In genomic region chr4:82372217-82372616, GRCm38 (mm10) we compare ENCODE assay signal across 21 mouse cellular contexts.
A peak's percentile ranks its signal among the peaks of the same experiment; 100 is the strongest.
DNase-seq lines count a peak whose midpoint lies in the region; ATAC-seq and TF ChIP-seq lines count a peak whose summit lies in the region.
"Had no signal": no experiment of that assay in that cellular context is flagged by ENCODE, and none has a peak within 500 bp of the region (broad histone marks: within the 10 kb centered on the region; RNA-seq: fewer than 3 reads in every experiment).

No protein-coding gene starts in this region.

- no peaks in the 10 kb centered on the region for H3K9me3 ChIP-seq in heart, embryonic 13.5 days
- H3K9me3 ChIP-seq in intestine, embryonic 14.5 days (ENCODE audit: control insufficient read depth, low read length): no peaks in the 10 kb centered on the region
- no peaks in the 10 kb centered on the region for H3K9me3 ChIP-seq in intestine, postnatal 0 days (ENCODE audit: control insufficient read depth)
- no peaks in the 10 kb centered on the region for H3K9me3 ChIP-seq in intestine, embryonic 16.5 days (ENCODE audit: control insufficient read depth, low read length)
- H3K9me3 ChIP-seq: embryonic facial prominence, embryonic 10.5 days; forebrain, embryonic 13.5 days; hindbrain, embryonic 10.5 days had no signal

- no peak overlapping the region for H3K4me3 ChIP-seq in heart, embryonic 13.5 days
- H3K4me3 ChIP-seq in intestine, embryonic 14.5 days (ENCODE audit: low read depth, low read length): no peak overlapping the region
- no peak overlapping the region for H3K4me3 ChIP-seq in intestine, postnatal 0 days (ENCODE audit: low read depth, low read length)
- no peak overlapping the region for H3K4me3 ChIP-seq in intestine, embryonic 16.5 days (ENCODE audit: low read length)
- H3K4me3 ChIP-seq: embryonic facial prominence, embryonic 10.5 days; forebrain, embryonic 13.5 days; gastrocnemius, adult 2 months; hindbrain, embryonic 10.5 days had no signal

- 57% methylated on average over 4 of the region's 4 CpGs for WGBS in heart, embryonic 13.5 days
- WGBS in intestine, embryonic 14.5 days: 79% methylated on average over 4 of the region's 4 CpGs
- 80% methylated on average over 4 of the region's 4 CpGs for WGBS in intestine, postnatal 0 days
- WGBS in intestine, embryonic 16.5 days: 83% methylated on average over 4 of the region's 4 CpGs

- no peak overlapping the region for H3K9ac ChIP-seq in heart, embryonic 13.5 days
- no peak overlapping the region for H3K9ac ChIP-seq in intestine, embryonic 14.5 days (ENCODE audit: low read length)
- H3K9ac ChIP-seq in intestine, postnatal 0 days (ENCODE audit: low read depth, low read length): no peak overlapping the region
- no peak overlapping the region for H3K9ac ChIP-seq in intestine, embryonic 16.5 days (ENCODE audit: low read depth, low read length)
- H3K9ac ChIP-seq: forebrain, embryonic 13.5 days; forebrain, postnatal 0 days; hindbrain, embryonic 14.5 days had no signal

- no peak for ATAC-seq in heart, embryonic 13.5 days (ENCODE audit: extremely low read depth, insufficient number of reproducible peaks, low FRiP score, low TSS enrichment)
- no peak; the same call in 1 of the 2 replicates for ATAC-seq in intestine, embryonic 14.5 days (replicated peaks; ENCODE audit: low FRiP score, low TSS enrichment, low read depth)
- no peak for ATAC-seq in intestine, postnatal 0 days
- peak; percentile 52; the same call in 1 of the 2 replicates for ATAC-seq in intestine, embryonic 16.5 days
- no peak for ATAC-seq in frontal cortex, adult (ENCODE audit: low TSS enrichment)
- ATAC-seq: forebrain, embryonic 13.5 days; forebrain, postnatal 0 days had no signal

- no peaks in the 10 kb centered on the region for H3K27me3 ChIP-seq in heart, embryonic 13.5 days (replicated peaks)
- no peaks in the 10 kb centered on the region for H3K27me3 ChIP-seq in intestine, embryonic 14.5 days (replicated peaks; ENCODE audit: control insufficient read depth, insufficient read depth, low read length)
- H3K27me3 ChIP-seq in intestine, postnatal 0 days (replicated peaks; ENCODE audit: control insufficient read depth, insufficient read depth, low read length): no peaks in the 10 kb centered on the region
- H3K27me3 ChIP-seq in intestine, embryonic 16.5 days (replicated peaks; ENCODE audit: control insufficient read depth, insufficient read depth, low read length): no peaks in the 10 kb centered on the region
- H3K27me3 ChIP-seq: CH12.LX; forebrain, embryonic 13.5 days had no signal

- peaks cover 23% of the 10 kb centered on the region for H3K36me3 ChIP-seq in heart, embryonic 13.5 days
- 0 out of 2 replicates have a peak, but pooled peaks cover 4% of the 10 kb centered on the region for H3K36me3 ChIP-seq in intestine, embryonic 14.5 days (ENCODE audit: control insufficient read depth, insufficient read depth, low read length)
- no peaks in the 10 kb centered on the region for H3K36me3 ChIP-seq in intestine, postnatal 0 days (ENCODE audit: control insufficient read depth, insufficient read depth)
- no peaks in the 10 kb centered on the region for H3K36me3 ChIP-seq in intestine, embryonic 16.5 days (ENCODE audit: control insufficient read depth, insufficient read depth, low read length)
- H3K36me3 ChIP-seq: embryonic facial prominence, embryonic 10.5 days; hindbrain, embryonic 10.5 days had no signal

- H3K4me1 ChIP-seq in heart, embryonic 13.5 days: peaks cover 48% of the 10 kb centered on the region
- H3K4me1 ChIP-seq in intestine, embryonic 14.5 days (replicated peaks; ENCODE audit: control insufficient read depth, insufficient read depth, low read length): no peaks in the 10 kb centered on the region
- H3K4me1 ChIP-seq in intestine, postnatal 0 days (replicated peaks; ENCODE audit: control insufficient read depth, insufficient read depth, low read length): no peaks in the 10 kb centered on the region
- H3K4me1 ChIP-seq in intestine, embryonic 16.5 days (ENCODE audit: control insufficient read depth, insufficient read depth, low read length): no peaks in the 10 kb centered on the region
- H3K4me1 ChIP-seq: hindbrain, embryonic 10.5 days had no signal

- H3K4me2 ChIP-seq in heart, embryonic 13.5 days: no peak overlapping the region
- no peak overlapping the region for H3K4me2 ChIP-seq in intestine, embryonic 14.5 days (ENCODE audit: low read length)
- no peak overlapping the region for H3K4me2 ChIP-seq in intestine, postnatal 0 days (replicated peaks; ENCODE audit: low read depth)
- H3K4me2 ChIP-seq in intestine, embryonic 16.5 days (ENCODE audit: low read depth, low read length): no peak overlapping the region
- H3K4me2 ChIP-seq: forebrain, embryonic 13.5 days; hindbrain, embryonic 14.5 days had no signal

- no peak for TF ChIP-seq CTCF in intestine, postnatal 0 days (IDR thresholded peaks at IDR 0.05; ENCODE audit: low read depth)

- DNase-seq in heart, postnatal 4 days: no peak
- DNase-seq in intestine, embryonic 14.5 days (ENCODE audit: low spot score): no peak
- peak; percentile 43 for DNase-seq in NIH3T3 (ENCODE audit: low read depth)
- DNase-seq: adrenal gland, adult 8-10 months; adrenal gland, postnatal 36 days; cerebellum, adult 2 months; cerebellum, postnatal 10 days; forebrain, postnatal 0 days; gastrocnemius, adult 2 months; gastrocnemius, postnatal 25 days; heart, postnatal 14 days; kidney, adult 18-20 months had no signal

- peak overlapping the region; percentile 64 for H3K27ac ChIP-seq in heart, embryonic 13.5 days (replicated peaks)
- H3K27ac ChIP-seq in intestine, embryonic 14.5 days (ENCODE audit: low read depth): peak overlapping the region; percentile 33; the same call in 1 of the 2 replicates
- no peak overlapping the region for H3K27ac ChIP-seq in intestine, postnatal 0 days (ENCODE audit: low read depth, low read length)
- H3K27ac ChIP-seq in intestine, embryonic 16.5 days (ENCODE audit: low read length): no peak overlapping the region
- H3K27ac ChIP-seq: embryonic facial prominence, embryonic 10.5 days; forebrain, embryonic 13.5 days; gastrocnemius, adult 2 months; hindbrain, embryonic 10.5 days; hindbrain, embryonic 14.5 days had no signal

Comparison
In these comparisons a context has a peak if more than half of its experiments do, and no peak if none do; other contexts are left out.
1. H3K27ac ChIP-seq: peak in heart, embryonic 13.5 days (single experiment) and intestine, embryonic 14.5 days (single experiment); none in intestine, postnatal 0 days (single experiment) and intestine, embryonic 16.5 days (single experiment).